Comparison of ENCODE assay signal across 10 mouse cellular contexts in genomic region chr11:88594010-88594409, GRCm38 (mm10).
DNase-seq lines count a peak whose midpoint lies in the region; ATAC-seq and TF ChIP-seq lines count a peak whose summit lies in the region.
"Had no signal": no experiment of that assay in that cellular context is flagged by ENCODE, and none has a peak within 500 bp of the region (broad histone marks: within the 10 kb centered on the region; RNA-seq: fewer than 3 reads in every experiment).

No protein-coding gene starts in this region.

- no peaks in the 10 kb centered on the region for H3K9me3 ChIP-seq in lung, embryonic 14.5 days (ENCODE audit: low read depth, low read length)
- H3K9me3 ChIP-seq in hindbrain, embryonic 13.5 days: no peaks in the 10 kb centered on the region
- H3K9me3 ChIP-seq in stomach, embryonic 14.5 days (ENCODE audit: control insufficient read depth, low read depth, low read length): no peaks in the 10 kb centered on the region
- H3K9me3 ChIP-seq: megakaryocyte, embryonic 14.5 days had no signal

- 10% methylated on average over 8 of the region's 8 CpGs for WGBS in lung, embryonic 14.5 days
- WGBS in hindbrain, embryonic 13.5 days: 32% methylated on average over 7 of the region's 8 CpGs
- 8% methylated on average over 8 of the region's 8 CpGs for WGBS in stomach, embryonic 14.5 days

- peak; percentile 59 for DNase-seq in lung, embryonic 14.5 days
- DNase-seq in lung, postnatal 36 days: no peak
- DNase-seq in embryo, embryonic 11.5 days (ENCODE audit: low read depth, low spot score): peak; percentile 40
- DNase-seq in thymus, postnatal 4 days: no peak
- DNase-seq in layer of hippocampus, adult 8-10 months (ENCODE audit: low spot score in 2 of 2): no peak
- DNase-seq: adrenal gland, adult 2 months; layer of hippocampus, adult 9-11 months had no signal

- H3K27me3 ChIP-seq in lung, embryonic 14.5 days (ENCODE audit: insufficient read depth, low read length): no peaks in the 10 kb centered on the region
- H3K27me3 ChIP-seq in hindbrain, embryonic 13.5 days: no peaks in the 10 kb centered on the region
- H3K27me3 ChIP-seq in stomach, embryonic 14.5 days (ENCODE audit: control insufficient read depth, insufficient read depth, low read length): no peaks in the 10 kb centered on the region
- H3K27me3 ChIP-seq: megakaryocyte, embryonic 14.5 days had no signal

- no peak overlapping the region for H3K4me3 ChIP-seq in lung, embryonic 14.5 days (ENCODE audit: low read depth, low read length)
- no peak overlapping the region for H3K4me3 ChIP-seq in hindbrain, embryonic 13.5 days
- no peak overlapping the region for H3K4me3 ChIP-seq in stomach, embryonic 14.5 days (ENCODE audit: low read depth, low read length)
- H3K4me3 ChIP-seq: megakaryocyte, embryonic 14.5 days had no signal

- H3K9ac ChIP-seq in lung, embryonic 14.5 days: no peak overlapping the region
- no peak overlapping the region for H3K9ac ChIP-seq in hindbrain, embryonic 13.5 days
- H3K9ac ChIP-seq in stomach, embryonic 14.5 days (replicated peaks; ENCODE audit: low read depth, low read length): no peak overlapping the region

- no peak overlapping the region for H3K4me2 ChIP-seq in lung, embryonic 14.5 days
- H3K4me2 ChIP-seq in hindbrain, embryonic 13.5 days: no peak overlapping the region
- no peak overlapping the region for H3K4me2 ChIP-seq in stomach, embryonic 14.5 days (replicated peaks; ENCODE audit: low read depth, low read length)

- peaks cover 25% of the 10 kb centered on the region for H3K4me1 ChIP-seq in lung, embryonic 14.5 days (ENCODE audit: insufficient read depth)
- peaks cover 82% of the 10 kb centered on the region for H3K4me1 ChIP-seq in hindbrain, embryonic 13.5 days (replicated peaks)
- peaks cover 24% of the 10 kb centered on the region for H3K4me1 ChIP-seq in stomach, embryonic 14.5 days (ENCODE audit: control insufficient read depth, insufficient read depth, low read length)

- H3K36me3 ChIP-seq in lung, embryonic 14.5 days (ENCODE audit: insufficient read depth): peaks cover 9% of the 10 kb centered on the region
- H3K36me3 ChIP-seq in hindbrain, embryonic 13.5 days: peaks cover 6% of the 10 kb centered on the region; the same call in 1 of the 2 replicates
- H3K36me3 ChIP-seq in stomach, embryonic 14.5 days (ENCODE audit: control insufficient read depth, insufficient read depth, low read length): peaks cover 8% of the 10 kb centered on the region; the same call in 1 of the 2 replicates

- ATAC-seq in lung, embryonic 14.5 days (ENCODE audit: insufficient read depth): 0 out of 2 replicates have a peak, but pooled peaks have one; percentile 45
- no peak for ATAC-seq in hindbrain, embryonic 13.5 days (ENCODE audit: low FRiP score)
- no peak for ATAC-seq in stomach, embryonic 14.5 days (ENCODE audit: insufficient number of reproducible peaks, insufficient read depth, low FRiP score, low read depth)

- H3K27ac ChIP-seq in lung, embryonic 14.5 days (ENCODE audit: low read depth): peak overlapping the region; percentile 82
- H3K27ac ChIP-seq in hindbrain, embryonic 13.5 days: peak overlapping the region; percentile 48
- H3K27ac ChIP-seq in stomach, embryonic 14.5 days (ENCODE audit: low read length): peak overlapping the region; percentile 69

- TF ChIP-seq CTCF in lung, embryonic 14.5 days (IDR thresholded peaks at IDR 0.05; ENCODE audit: low read depth): no peak

Comparison
In these comparisons a context has a peak if more than half of its experiments do, and no peak if none do; other contexts are left out.
1. DNase-seq: peak in lung, embryonic 14.5 days (single experiment) and embryo, embryonic 11.5 days (single experiment); none in lung, postnatal 36 days (single experiment), thymus, postnatal 4 days (single experiment) and layer of hippocampus, adult 8-10 months (0 of 2).
2. Peak in every context shown above with its lines, with median percentiles within 50 percentile points of each other: H3K27ac ChIP-seq.